Mouse (Mus musculus) neural tube, embryonic 13.5 days (tissue): ENCODE results near the gene Rbpj. TPM values are rescaled to one million over a fixed set of nuclear protein-coding genes. Genes with fewer than 3 reads are reported as not detected.

Experiments used
- ATAC-seq: fragments of 200-750 bp; cut with Nextera tagmentation; 2 replicates; pipeline ENCODE4 v1.8.0; 2017; ENCODE audit warnings: low read depth, mild to moderate bottlenecking, moderate TSS enrichment, moderate library complexity
- H3K27ac ChIP-seq: fragments of 300-500 bp; sonication (generic); replicated peaks from 2 replicates; pipeline ENCODE4 v1.5.1; 2015; ENCODE audit warnings: moderate library complexity, mild to moderate bottlenecking, inconsistent platforms
- H3K27me3 ChIP-seq: fragments of 300-500 bp; sonication (generic); 2 replicates; pipeline ENCODE4 v1.6.1; 2015; ENCODE audit warnings: mild to moderate bottlenecking, inconsistent platforms
- H3K36me3 ChIP-seq: fragments of 300-500 bp; sonication (generic); 2 replicates; pipeline ENCODE4 v1.6.1; 2015; ENCODE audit warnings: mild to moderate bottlenecking, inconsistent platforms
- H3K4me1 ChIP-seq: fragments of 300-500 bp; sonication (generic); replicated peaks from 2 replicates; pipeline ENCODE4 v1.6.1; 2015; ENCODE audit warnings: inconsistent platforms
- H3K4me2 ChIP-seq: fragments of 300-500 bp; sonication (generic); 2 replicates; pipeline ENCODE4 v1.6.1; 2015; ENCODE audit warnings: inconsistent platforms, mild to moderate bottlenecking, moderate library complexity
- H3K4me3 ChIP-seq: fragments of 300-500 bp; sonication (generic); 2 replicates; pipeline ENCODE4 v1.5.1; 2015; ENCODE audit warnings: mild to moderate bottlenecking, inconsistent platforms
- H3K9ac ChIP-seq: fragments of 300-500 bp; sonication (generic); 2 replicates; pipeline ENCODE4 v1.6.1; 2015; ENCODE audit warnings: moderate library complexity, mild to moderate bottlenecking, inconsistent platforms
- H3K9me3 ChIP-seq: fragments of 300-500 bp; sonication (generic); 2 replicates; pipeline ENCODE4 v1.6.1; 2016; ENCODE audit warnings: inconsistent platforms
- WGBS: fragments of 180-500 bp; shearing (Covaris S2); methylation state at CpG from one replicate; pipeline ENCODE4 v1.1.7; 2015; 5-methylcytosine and 5-hydroxymethylcytosine counted together
- polyA plus RNA-seq: library from polyadenylated mRNA; unstranded; fragments of >200 nt; fragmentation: Nextera tagmentation; extraction: Ambion mirVana; gene quantifications from 2 replicates; pipeline ENCODE4 v1.2.1, GENCODE M21; 2015

Rbpj gene
- polyA plus RNA-seq, 1 experiment from 2014 or later, result 37.5 TPM

DNA sequence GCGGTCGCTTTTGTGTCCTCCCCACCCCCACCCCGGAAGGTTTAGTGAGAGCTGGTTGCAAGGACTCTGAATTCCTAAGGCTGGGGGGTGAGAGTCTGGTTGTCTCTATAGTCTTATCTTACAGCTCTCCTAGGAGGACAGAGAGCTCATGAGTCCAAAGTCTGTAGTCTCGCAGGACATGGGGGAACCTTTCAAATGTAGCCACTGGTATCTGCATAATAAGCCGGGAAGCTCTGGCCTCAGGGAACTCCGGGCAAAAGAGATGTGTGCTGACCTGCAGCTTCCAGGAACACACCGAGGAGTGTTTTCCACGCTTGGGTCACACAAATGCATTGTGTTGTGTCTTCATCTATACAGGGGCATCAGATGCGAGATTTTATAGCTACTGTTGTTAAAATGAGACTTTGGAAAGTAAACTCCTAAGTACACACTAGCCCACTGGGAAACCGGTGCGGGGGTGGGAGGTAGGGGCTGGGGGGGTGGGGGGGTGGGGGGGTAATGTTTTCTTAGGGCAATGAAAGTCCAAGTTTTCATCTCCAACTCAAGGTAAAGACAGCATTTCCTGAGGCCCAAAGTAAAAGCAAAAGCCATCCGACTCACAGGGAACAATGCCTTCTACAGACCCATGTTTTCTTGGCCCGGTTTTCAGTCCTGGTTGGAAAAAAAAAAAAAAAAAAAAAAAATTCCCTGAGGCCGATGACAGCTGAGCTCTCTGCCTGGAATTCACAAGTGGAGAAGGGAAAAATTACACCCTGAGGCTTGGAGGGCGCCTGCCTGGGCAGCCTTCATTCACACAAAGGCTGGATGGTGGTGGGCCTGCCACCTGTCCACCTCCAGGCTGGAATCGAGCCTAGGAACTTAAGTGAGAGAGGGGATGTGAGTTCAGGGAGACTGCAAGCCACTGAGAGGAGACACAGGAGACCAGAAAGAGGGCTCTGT lies 4.5 kb downstream of the Rbpj start:
- Histone ChIP-seq H3K27ac (no peak overlapping the region), H3K4me1 (peaks cover 8% of the 10 kb centered on the region; the same call in 1 of the 2 replicates), H3K4me2 (no peak overlapping the region), H3K9me3 (no peaks in the 10 kb centered on the region), H3K4me3 (no peak overlapping the region), H3K27me3 (peaks cover 3% of the 10 kb centered on the region; the same call in 1 of the 2 replicates), H3K36me3 (no peaks in the 10 kb centered on the region), H3K9ac (no peak overlapping the region)
- no peak for ATAC-seq
- 40% methylated on average over 16 of the region's 16 CpGs for WGBS

DNA sequence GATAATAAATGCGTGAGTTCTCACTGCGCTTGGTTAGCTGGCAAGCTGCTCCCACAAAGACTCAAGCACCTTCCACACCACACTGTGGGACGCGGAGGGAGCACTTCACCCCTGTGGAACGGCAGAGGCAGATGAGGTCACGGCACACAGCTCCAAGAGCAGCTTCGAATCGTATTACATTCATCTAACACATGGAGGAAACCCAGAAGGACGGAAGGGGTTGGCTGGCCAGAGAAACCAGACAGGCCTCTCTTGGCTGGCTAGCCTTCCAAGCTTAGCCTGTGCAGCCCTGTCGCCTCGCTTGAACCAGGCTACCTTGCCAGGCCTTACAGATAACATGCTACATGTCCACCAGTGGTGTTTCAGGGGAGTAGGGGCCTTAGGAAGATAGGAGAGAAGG lies 6.5 kb downstream of the Rbpj start:
- 85% methylated on average over 11 of the region's 11 CpGs for WGBS
- ATAC-seq, result no peak
- H3K4me2 ChIP-seq, result no peak overlapping the region
- H3K4me3 ChIP-seq, result no peak overlapping the region
- no peaks in the 10 kb centered on the region for H3K9me3 ChIP-seq
- no peak overlapping the region for H3K9ac ChIP-seq
- H3K27me3 ChIP-seq, result 0 out of 2 replicates have a peak, but pooled peaks cover 3% of the 10 kb centered on the region
- H3K27ac ChIP-seq, result no peak overlapping the region
- no peaks in the 10 kb centered on the region for H3K36me3 ChIP-seq
- H3K4me1 ChIP-seq, result peaks cover 8% of the 10 kb centered on the region; the same call in 1 of the 2 replicates

DNA sequence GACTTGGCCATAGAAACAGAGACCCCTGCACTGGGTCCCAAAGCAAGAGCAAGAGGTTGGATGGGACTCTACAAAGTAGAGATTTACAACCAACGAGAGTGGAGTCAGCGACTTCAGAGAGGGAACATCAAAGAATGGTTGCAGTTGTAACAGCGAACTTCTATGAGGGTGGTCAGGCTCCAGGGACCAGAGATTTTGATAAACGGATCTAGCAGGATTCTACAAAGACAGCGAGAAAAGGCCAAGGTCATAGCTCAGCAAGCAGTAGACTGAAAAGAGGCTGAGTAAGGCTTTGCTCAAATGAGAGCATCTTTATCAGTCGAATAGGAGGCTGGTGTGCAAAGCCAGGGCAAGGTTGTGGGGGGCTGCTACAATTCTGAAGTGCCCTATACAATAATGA lies 13.2 kb downstream of the Rbpj start:
- Histone ChIP-seq H3K27me3 (no peaks in the 10 kb centered on the region), H3K36me3 (no peaks in the 10 kb centered on the region), H3K4me3 (no peak overlapping the region), H3K4me1 (no peaks in the 10 kb centered on the region), H3K9me3 (no peaks in the 10 kb centered on the region), H3K4me2 (no peak overlapping the region), H3K27ac (no peak overlapping the region), H3K9ac (no peak overlapping the region)
- 76% methylated on average over 6 of the region's 6 CpGs for WGBS
- no peak for ATAC-seq

DNA sequence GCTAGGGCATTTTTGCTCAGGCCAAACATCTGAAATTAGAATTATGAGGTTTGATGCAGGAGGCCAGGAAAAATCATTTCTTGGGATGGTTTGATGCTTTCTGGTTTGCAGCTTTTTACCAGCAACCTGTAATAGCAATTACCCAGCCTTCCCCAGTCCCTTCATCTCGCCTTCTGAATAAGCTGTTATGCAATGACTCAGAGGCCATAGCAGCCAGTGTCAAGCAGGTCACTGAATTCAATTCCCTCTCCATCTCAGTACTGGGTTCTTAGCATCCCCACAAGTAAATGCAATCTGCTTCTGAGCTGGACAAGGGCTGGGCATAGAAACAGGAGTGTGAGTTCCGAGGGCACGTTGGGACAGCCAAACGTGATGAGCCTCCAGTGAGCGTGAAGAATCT lies 13.9 kb downstream of the Rbpj start:
- no peak overlapping the region for H3K4me3 ChIP-seq
- no peak overlapping the region for H3K9ac ChIP-seq
- H3K27me3 ChIP-seq, result no peaks in the 10 kb centered on the region
- no peak for ATAC-seq
- H3K4me2 ChIP-seq, result no peak overlapping the region
- no peaks in the 10 kb centered on the region for H3K4me1 ChIP-seq
- WGBS, result 64% methylated on average over 5 of the region's 5 CpGs
- no peak overlapping the region for H3K27ac ChIP-seq
- no peaks in the 10 kb centered on the region for H3K9me3 ChIP-seq
- no peaks in the 10 kb centered on the region for H3K36me3 ChIP-seq

DNA sequence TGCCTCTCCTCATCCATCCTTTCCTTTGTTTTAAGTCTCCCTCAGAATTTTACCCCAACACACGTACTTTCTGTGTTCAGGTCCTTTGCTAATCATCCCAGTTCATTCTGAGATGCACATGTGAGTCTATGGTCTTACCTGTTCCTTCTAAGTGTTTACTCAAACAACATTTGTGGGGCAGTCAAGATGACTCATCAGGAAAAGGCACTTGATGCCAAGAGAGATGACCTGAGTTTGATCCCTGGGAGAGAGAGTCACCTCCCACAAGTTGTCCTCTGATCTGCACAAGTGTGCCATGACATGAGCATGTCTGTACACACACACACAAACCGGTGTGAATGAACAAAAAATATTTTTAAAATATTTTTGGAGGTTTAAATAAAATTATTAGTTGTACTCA lies 15.1 kb downstream of the Rbpj start:
- H3K27me3 ChIP-seq, result no peaks in the 10 kb centered on the region
- no peaks in the 10 kb centered on the region for H3K36me3 ChIP-seq
- no peak overlapping the region for H3K4me2 ChIP-seq
- no peak overlapping the region for H3K9ac ChIP-seq
- WGBS, result 90% methylated on average over 2 of the region's 2 CpGs
- no peak overlapping the region for H3K4me3 ChIP-seq
- ATAC-seq, result no peak
- no peaks in the 10 kb centered on the region for H3K4me1 ChIP-seq
- H3K27ac ChIP-seq, result no peak overlapping the region
- H3K9me3 ChIP-seq, result no peaks in the 10 kb centered on the region

DNA sequence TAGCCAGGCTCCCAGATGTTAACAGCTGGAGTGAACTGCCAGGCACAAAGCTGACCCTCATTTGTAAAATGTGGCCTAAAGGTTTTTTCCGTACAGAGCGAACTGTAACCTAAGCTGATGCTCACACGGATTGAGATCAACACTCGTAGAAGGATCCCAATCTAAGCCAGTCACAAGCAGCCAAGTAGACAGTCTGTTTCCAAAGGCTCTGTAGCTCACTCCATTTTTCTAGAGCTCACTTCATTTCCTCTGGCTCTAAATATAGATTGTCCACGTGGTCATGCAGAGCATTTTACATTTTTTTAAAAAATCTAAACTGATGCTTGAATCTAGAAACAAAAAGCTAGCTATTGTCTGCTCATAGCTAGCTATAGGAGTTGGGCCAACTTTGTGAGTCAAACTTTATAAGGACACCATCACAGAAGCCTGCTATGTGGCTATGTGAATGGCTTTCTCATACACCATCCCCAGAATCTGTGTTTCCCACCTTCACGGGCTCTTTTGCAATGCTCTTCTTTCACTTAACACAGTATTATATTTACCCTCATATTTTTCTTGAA lies 19.2 kb downstream of the Rbpj start:
- no peak overlapping the region for H3K4me2 ChIP-seq
- ATAC-seq, result no peak
- H3K4me1 ChIP-seq, result peaks cover 4% of the 10 kb centered on the region; the same call in 1 of the 2 replicates
- no peak overlapping the region for H3K27ac ChIP-seq
- H3K9ac ChIP-seq, result no peak overlapping the region
- H3K4me3 ChIP-seq, result no peak overlapping the region
- no peaks in the 10 kb centered on the region for H3K27me3 ChIP-seq
- 87% methylated on average over 6 of the region's 6 CpGs for WGBS
- no peaks in the 10 kb centered on the region for H3K9me3 ChIP-seq
- H3K36me3 ChIP-seq, result no peaks in the 10 kb centered on the region

DNA sequence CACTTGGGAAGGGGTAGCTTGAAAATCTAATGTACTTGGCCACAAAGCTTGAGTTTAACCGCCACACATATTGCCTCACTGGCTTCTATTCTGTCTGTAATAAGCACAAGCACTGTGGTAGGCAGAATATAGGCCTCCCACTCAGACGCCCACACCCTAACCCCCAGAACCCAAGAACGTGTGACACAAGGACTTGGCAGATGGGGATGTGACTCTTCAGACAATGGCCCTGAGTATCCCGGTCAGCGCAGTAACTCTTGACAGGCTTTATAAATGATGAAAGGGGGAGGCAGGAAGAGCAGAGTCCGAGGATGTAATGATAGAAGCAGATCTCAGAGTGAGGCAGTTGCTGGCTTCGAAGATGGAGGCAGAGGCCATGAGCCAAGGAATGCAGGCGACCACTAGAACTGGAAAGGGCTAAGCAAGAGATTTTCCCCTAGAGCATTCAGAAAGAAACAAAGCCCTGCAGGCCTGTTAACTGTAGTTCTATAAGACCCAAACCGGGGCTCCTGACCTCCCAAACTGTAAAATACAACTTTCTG lies 20.1 kb downstream of the Rbpj start:
- Histone ChIP-seq H3K4me2 (no peak overlapping the region), H3K36me3 (no peaks in the 10 kb centered on the region), H3K4me3 (no peak overlapping the region), H3K27ac (no peak overlapping the region), H3K9me3 (no peaks in the 10 kb centered on the region), H3K9ac (no peak overlapping the region), H3K27me3 (no peaks in the 10 kb centered on the region), H3K4me1 (peaks cover 4% of the 10 kb centered on the region; the same call in 1 of the 2 replicates)
- 76% methylated on average over 9 of the region's 9 CpGs for WGBS
- no peak for ATAC-seq

DNA sequence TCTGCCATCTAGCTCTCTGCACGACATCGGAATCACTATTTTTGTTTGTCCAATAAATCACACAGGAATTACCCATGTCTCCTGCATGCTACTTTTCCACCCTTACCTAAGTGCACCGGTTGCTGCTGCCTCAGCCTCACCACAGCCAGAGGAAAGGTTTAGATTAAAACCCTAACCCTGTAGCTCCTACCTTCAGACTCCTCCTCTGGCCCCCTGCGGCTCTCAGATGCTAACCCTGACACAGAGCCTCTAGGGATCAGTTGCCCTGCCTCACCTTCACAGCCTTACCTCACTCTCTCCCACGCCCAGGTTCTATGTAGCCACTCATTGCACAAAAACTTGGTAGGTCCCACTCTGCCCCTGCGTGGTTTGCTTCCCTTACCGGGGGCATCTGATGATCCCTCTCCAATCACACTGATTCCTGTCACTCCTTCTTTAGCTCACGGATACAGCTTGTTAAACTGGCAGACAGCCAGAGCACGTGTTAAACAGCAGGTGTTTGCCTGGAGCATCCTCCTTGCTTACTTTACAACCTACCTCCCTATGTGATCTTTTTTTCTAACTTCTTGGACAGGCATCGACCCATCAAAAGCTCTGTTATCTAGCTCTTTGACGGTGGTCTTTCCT lies 21.1 kb downstream of the Rbpj start:
- WGBS, result 36% methylated on average over 11 of the region's 11 CpGs
- no peak overlapping the region for H3K9ac ChIP-seq
- no peaks in the 10 kb centered on the region for H3K36me3 ChIP-seq
- H3K4me1 ChIP-seq, result peaks cover 4% of the 10 kb centered on the region; the same call in 1 of the 2 replicates
- no peaks in the 10 kb centered on the region for H3K9me3 ChIP-seq
- H3K4me2 ChIP-seq, result no peak overlapping the region
- ATAC-seq, result no peak
- no peak overlapping the region for H3K4me3 ChIP-seq
- H3K27me3 ChIP-seq, result no peaks in the 10 kb centered on the region
- H3K27ac ChIP-seq, result no peak overlapping the region

DNA sequence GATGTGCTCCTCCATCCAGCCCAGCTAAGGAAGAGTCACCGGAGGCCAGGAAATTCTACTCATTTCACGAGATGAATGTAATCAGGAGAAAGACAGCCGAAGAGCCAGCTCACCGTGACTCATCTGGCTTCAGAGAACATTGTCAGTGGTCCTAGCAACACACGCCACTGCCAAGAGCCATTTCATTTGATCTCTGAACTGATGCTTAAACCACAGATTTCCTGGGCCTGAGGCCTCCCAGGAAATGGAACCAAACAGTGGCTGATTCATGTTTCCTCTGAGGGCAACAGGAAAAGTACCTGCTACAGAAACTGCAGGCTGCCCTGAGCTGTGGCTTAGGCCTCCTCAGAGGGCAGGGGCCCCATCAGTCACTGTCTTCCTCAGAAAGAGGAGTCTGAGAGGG lies 24.7 kb downstream of the Rbpj start:
- no peak for ATAC-seq
- 65% methylated on average over 5 of the region's 5 CpGs for WGBS

DNA sequence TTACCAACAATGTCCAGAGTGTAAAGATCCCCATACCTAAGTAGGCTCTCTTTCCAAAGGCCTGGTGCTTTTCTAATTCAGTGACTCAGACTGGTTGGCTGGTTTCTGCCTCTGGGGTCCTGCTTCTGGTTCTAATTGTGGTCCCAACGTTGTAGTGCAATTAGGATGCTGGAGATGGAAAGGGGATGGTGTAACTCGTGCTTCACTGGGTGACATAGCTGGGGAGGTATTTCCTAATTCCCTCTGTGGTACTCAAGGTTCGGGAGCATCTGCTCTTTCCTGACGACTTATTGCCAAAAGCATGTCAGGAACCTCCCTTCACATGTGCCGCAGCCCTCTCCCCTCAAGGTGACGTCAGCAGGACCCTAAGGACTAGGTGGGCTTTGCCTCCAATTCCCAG lies 27.8 kb downstream of the Rbpj start:
- Histone ChIP-seq H3K9me3 (no peaks in the 10 kb centered on the region), H3K4me2 (no peak overlapping the region), H3K27ac (no peak overlapping the region), H3K9ac (no peak overlapping the region), H3K4me1 (no peaks in the 10 kb centered on the region), H3K36me3 (no peaks in the 10 kb centered on the region), H3K27me3 (no peaks in the 10 kb centered on the region), H3K4me3 (no peak overlapping the region)
- 61% methylated on average over 6 of the region's 6 CpGs for WGBS
- no peak for ATAC-seq

More for the DNA sequence above, 24.7 kb downstream of the Rbpj start:
- Histone ChIP-seq H3K4me3 (no peak overlapping the region), H3K9me3 (no peaks in the 10 kb centered on the region), H3K27me3 (no peaks in the 10 kb centered on the region), H3K4me2 (no peak overlapping the region), H3K36me3 (no peaks in the 10 kb centered on the region), H3K4me1 (peaks cover 4% of the 10 kb centered on the region; the same call in 1 of the 2 replicates), H3K9ac (no peak overlapping the region), H3K27ac (no peak overlapping the region)

DNA sequence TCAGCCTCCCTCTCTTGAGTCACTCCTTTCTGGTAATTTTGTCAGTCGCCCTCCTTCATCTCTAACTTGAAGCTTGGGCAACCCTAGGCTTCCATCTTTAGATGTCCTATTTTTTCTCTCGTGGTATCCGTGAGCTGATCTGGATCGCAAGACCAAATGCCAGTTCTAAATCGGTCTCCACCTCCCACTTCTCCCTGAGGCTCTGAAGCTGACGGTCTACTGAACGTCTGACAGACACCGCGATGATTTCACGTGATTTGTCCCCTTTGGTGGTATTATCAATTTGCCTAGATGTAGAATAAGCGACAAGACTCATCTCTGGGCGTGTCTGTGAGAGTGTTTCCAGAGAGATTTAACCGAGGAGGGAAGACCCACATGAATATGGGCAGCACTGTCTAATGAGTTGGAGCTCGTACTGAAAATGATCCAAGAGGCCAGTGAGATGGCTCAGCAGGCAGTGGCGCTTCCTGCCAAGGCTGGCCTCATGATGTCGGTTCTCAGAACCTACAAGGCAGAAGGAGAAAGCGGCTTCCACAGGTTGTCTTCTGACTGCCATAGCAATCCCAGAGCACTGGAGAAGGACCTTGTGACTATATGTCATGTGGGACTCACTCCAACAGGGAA lies 28.7 kb downstream of the Rbpj start:
- Histone ChIP-seq H3K27ac (no peak overlapping the region), H3K4me1 (no peaks in the 10 kb centered on the region), H3K9me3 (no peaks in the 10 kb centered on the region), H3K9ac (no peak overlapping the region), H3K4me3 (no peak overlapping the region), H3K36me3 (no peaks in the 10 kb centered on the region), H3K27me3 (no peaks in the 10 kb centered on the region), H3K4me2 (no peak overlapping the region)
- no peak for ATAC-seq
- WGBS, result 90% methylated on average over 17 of the region's 17 CpGs
